Mouse (Mus musculus): ENCODE results near the gene Tbx15. TPM values are rescaled to one million over a fixed set of nuclear protein-coding genes. Genes with fewer than 3 reads are reported as not detected.

The Tbx15 gene
- polyA plus RNA-seq, 1 experiment: not detected

- no peak overlapping the region for H3K4me3 ChIP-seq (replicated peaks)
- TF ChIP-seq FLI1 (IDR thresholded peaks at IDR 0.05; ENCODE audit: low read length) (no peak), GATA1 (IDR thresholded peaks at IDR 0.05; ENCODE audit: borderline replicate concordance, low read length) (no peak)
- no peaks in the 10 kb centered on the region for H3K36me3 ChIP-seq (replicated peaks; ENCODE audit: low read length)
- peaks cover 60% of the 10 kb centered on the region for H3K27me3 ChIP-seq (replicated peaks)
- H3K9me3 ChIP-seq: peaks cover 9% of the 10 kb centered on the region
- H3K4me1 ChIP-seq: peaks cover 11% of the 10 kb centered on the region
Measured at GRCm38 (mm10) chr3:99263471-99263903, 23.3 kb downstream of the Tbx15 start.

- H3K9me3 ChIP-seq: peaks cover 17% of the 10 kb centered on the region
- H3K27me3 ChIP-seq (replicated peaks): peaks cover 56% of the 10 kb centered on the region
- no peak for TF ChIP-seq GATA1 (IDR thresholded peaks at IDR 0.05; ENCODE audit: borderline replicate concordance, low read length)
- no peak for TF ChIP-seq FLI1 (IDR thresholded peaks at IDR 0.05; ENCODE audit: low read length)
- H3K4me3 ChIP-seq (replicated peaks): peak overlapping the region; percentile 28
- no peaks in the 10 kb centered on the region for H3K36me3 ChIP-seq (replicated peaks; ENCODE audit: low read length)
- H3K4me1 ChIP-seq: peaks cover 11% of the 10 kb centered on the region
Measured at GRCm38 (mm10) chr3:99264695-99265094, 24.5 kb downstream of the Tbx15 start.

GRCm38 (mm10) chr3:99266752-99267303 is 26.6 kb downstream of the Tbx15 start:
- Histone ChIP-seq H3K4me1 (peaks cover 11% of the 10 kb centered on the region), H3K9me3 (peaks cover 17% of the 10 kb centered on the region), H3K27me3 (replicated peaks) (peaks cover 41% of the 10 kb centered on the region), H3K36me3 (replicated peaks; ENCODE audit: low read length) (no peaks in the 10 kb centered on the region), H3K4me3 (replicated peaks) (no peak overlapping the region)
- TF ChIP-seq FLI1 (IDR thresholded peaks at IDR 0.05; ENCODE audit: low read length): no peak
- TF ChIP-seq GATA1 (IDR thresholded peaks at IDR 0.05; ENCODE audit: borderline replicate concordance, low read length): no peak

DNA sequence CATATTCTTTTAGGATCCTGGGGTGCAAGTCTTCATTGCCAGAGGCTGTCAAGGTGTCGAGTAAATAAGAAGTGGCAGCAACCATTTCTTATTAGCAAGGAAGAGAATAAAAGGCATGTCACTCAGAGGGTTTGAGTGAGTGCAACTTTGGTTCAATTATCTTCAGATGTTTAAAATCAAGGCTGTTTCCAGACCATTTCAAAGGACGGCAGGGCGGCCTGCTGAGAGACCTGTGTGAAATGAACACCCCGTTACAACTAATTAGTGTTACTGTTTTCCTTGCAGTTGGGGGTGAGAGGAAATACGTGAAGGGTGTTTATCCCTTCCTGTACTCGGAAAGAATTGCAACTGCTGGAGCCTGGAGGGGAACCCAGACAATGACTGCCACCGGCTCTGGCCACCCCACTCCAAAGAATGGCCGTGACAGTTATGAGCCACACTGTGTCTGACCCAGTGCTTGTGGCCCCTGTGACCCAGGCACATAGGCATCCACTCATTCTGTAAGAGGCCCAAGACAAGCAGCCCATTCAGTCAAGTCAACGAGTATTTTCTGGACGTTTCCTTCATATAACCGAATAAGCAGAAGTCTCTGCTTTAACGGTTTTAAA is 37.9 kb downstream of the Tbx15 start:
- TF ChIP-seq FLI1 (IDR thresholded peaks at IDR 0.05; ENCODE audit: low read length): no peak
- no peak for TF ChIP-seq GATA1 (IDR thresholded peaks at IDR 0.05; ENCODE audit: borderline replicate concordance, low read length)
- Histone ChIP-seq H3K36me3 (replicated peaks; ENCODE audit: low read length) (no peaks in the 10 kb centered on the region), H3K4me3 (replicated peaks) (no peak overlapping the region), H3K27me3 (replicated peaks) (peaks cover 6% of the 10 kb centered on the region), H3K4me1 (no peaks in the 10 kb centered on the region), H3K9me3 (peaks cover 4% of the 10 kb centered on the region)

DNA sequence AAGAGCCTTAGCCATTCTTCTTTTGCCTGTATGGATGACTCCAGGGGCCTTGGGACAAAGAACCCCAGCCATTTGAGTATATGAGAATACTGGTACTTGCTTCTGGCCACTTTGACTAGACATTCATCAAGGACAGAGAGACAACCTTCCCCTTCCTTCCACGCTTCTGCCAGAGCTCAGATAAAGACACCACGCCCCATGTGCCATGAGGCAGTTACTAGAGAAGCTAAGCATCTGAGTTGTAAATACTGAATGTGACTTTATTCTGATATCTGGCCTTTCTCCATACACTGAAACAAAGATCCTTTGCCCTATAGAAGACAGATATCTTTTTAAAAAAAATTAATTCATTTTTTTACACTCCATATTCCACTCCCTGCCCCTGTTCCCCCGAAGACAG is 39.5 kb downstream of the Tbx15 start:
- Histone ChIP-seq H3K27me3 (replicated peaks) (peaks cover 6% of the 10 kb centered on the region), H3K36me3 (replicated peaks; ENCODE audit: low read length) (no peaks in the 10 kb centered on the region), H3K4me3 (replicated peaks) (no peak overlapping the region), H3K4me1 (no peaks in the 10 kb centered on the region), H3K9me3 (peaks cover 4% of the 10 kb centered on the region)
- TF ChIP-seq GATA1 (IDR thresholded peaks at IDR 0.05; ENCODE audit: borderline replicate concordance, low read length) (no peak), FLI1 (IDR thresholded peaks at IDR 0.05; ENCODE audit: low read length) (no peak)

DNA sequence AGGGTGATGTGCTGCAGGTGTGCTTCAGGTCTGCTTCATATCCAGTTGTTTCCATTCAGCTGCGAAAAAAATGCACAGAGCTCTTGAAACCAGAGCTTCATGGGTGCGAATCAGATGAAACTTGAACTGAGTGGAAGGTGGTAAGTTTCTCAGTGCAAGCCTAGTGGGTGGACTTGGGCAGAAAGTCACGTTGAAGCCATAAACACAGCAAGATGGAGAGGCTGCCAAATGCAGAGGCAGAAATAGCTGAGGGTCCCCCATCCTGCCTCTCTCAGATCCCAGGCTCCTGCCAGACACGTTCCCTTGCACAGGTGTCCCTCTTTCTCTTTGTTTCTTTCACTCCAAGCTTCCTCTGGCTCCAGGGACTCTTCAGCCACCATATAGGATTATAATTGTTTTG is 41.3 kb downstream of the Tbx15 start:
- peaks cover 4% of the 10 kb centered on the region for H3K9me3 ChIP-seq

DNA sequence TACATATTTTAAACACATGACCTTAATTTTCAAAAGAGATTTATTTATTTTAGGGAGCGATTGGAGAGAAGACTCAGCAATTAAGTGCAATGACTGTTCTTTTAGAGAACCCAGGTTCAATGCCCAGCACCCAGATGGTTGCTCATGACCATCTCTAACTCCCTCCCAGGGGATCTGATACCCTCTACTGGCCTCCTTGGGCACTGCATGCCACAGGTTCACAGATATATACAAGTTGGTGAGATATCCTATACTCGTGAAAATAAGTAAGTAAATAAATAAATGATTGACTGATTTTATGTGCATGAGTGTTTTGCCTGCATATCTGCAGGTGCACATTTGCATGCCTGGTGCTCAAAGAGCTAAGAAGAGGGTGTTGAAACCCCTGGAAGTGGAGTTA is 48.1 kb downstream of the Tbx15 start:
- TF ChIP-seq GATA1 (IDR thresholded peaks at IDR 0.05; ENCODE audit: borderline replicate concordance, low read length) (no peak), FLI1 (IDR thresholded peaks at IDR 0.05; ENCODE audit: low read length) (no peak)
- H3K36me3 ChIP-seq (replicated peaks; ENCODE audit: low read length): no peaks in the 10 kb centered on the region
- H3K4me1 ChIP-seq: no peaks in the 10 kb centered on the region
- H3K27me3 ChIP-seq (replicated peaks): no peaks in the 10 kb centered on the region
- H3K4me3 ChIP-seq (replicated peaks): no peak overlapping the region
- no peaks in the 10 kb centered on the region for H3K9me3 ChIP-seq

More for the DNA sequence above, 41.3 kb downstream of the Tbx15 start:
- H3K27me3 ChIP-seq (replicated peaks): peaks cover 6% of the 10 kb centered on the region
- H3K4me3 ChIP-seq (replicated peaks): no peak overlapping the region
- no peaks in the 10 kb centered on the region for H3K36me3 ChIP-seq (replicated peaks; ENCODE audit: low read length)
- no peak for TF ChIP-seq GATA1 (IDR thresholded peaks at IDR 0.05; ENCODE audit: borderline replicate concordance, low read length)
- no peaks in the 10 kb centered on the region for H3K4me1 ChIP-seq

DNA sequence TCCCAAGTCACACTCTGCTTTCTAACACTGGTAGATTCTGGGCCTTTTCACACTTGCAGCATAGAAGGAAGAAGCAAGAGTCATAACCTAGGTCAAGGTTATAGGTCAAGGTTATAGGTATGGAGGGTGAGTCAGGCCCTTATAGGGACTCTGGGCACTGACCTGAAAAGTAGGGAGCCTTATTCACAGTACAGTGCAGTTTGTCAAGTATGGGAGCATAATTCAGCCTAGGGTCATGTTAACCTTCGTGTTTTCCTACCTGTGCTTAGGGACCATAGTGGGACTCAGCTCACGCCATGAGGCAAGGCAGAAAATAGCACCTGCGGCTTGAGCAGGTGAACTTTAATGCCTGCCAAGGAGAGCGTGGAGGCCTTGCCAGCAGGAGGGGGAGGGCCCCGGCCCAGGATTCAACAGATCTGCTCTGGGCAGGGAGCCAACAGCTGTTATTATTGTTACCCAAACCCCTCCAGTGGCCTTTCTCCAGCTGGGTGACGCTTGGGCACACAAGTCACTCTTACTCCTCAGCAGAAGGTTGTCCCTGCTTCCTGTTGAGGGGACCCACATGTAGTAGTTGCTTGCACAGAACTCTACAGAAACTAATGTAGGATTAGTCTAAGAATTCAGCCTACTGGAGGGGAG is 50.0 kb downstream of the Tbx15 start:
- Histone ChIP-seq H3K27me3 (replicated peaks) (no peaks in the 10 kb centered on the region), H3K4me1 (no peaks in the 10 kb centered on the region), H3K36me3 (replicated peaks; ENCODE audit: low read length) (no peaks in the 10 kb centered on the region), H3K4me3 (replicated peaks) (no peak overlapping the region), H3K9me3 (no peaks in the 10 kb centered on the region)
- no peak for TF ChIP-seq GATA1 (IDR thresholded peaks at IDR 0.05; ENCODE audit: borderline replicate concordance, low read length)
- TF ChIP-seq FLI1 (IDR thresholded peaks at IDR 0.05; ENCODE audit: low read length): no peak

DNA sequence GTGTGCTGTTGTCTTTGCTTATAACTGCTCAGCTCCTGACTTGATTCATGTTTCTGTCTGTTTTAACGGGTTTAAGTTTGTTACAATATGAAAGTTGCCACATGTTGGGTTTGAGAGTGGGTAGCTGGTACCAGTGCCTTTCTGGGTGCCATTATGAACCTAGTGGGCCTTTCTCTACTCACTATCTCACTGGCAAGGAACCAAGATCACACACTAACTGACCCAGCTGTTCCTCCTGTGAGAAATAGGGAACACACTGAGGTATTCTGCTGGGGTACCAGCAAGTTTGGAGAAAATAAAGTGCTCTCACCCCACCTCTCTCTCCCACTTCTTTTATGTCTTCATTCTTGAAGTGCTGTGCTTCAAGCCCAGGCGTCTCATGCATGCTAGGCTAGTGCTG is 50.7 kb downstream of the Tbx15 start:
- TF ChIP-seq FLI1 (IDR thresholded peaks at IDR 0.05; ENCODE audit: low read length) (no peak), GATA1 (IDR thresholded peaks at IDR 0.05; ENCODE audit: borderline replicate concordance, low read length) (no peak)

DNA sequence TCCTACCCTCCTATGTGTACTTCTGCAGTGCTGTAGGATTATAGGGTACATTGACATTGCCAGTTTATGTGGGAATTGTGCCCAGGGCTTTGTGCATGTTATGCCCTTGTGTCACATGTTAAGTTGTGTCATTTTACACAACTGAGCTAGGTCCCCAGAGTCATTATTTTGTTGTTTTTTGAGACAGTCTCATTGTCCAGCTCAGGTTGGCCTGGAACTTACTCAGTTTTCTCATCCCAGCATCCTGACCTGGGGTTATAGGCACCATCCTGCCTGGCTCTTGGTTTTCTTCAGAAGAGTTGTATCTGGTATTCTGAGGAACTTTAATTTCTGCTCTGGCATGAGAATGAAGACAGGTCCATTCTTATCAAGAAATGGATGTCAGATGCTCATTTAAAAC is 51.2 kb downstream of the Tbx15 start:
- H3K9me3 ChIP-seq: no peaks in the 10 kb centered on the region
- H3K36me3 ChIP-seq (replicated peaks; ENCODE audit: low read length): no peaks in the 10 kb centered on the region
- no peaks in the 10 kb centered on the region for H3K27me3 ChIP-seq (replicated peaks)
- no peaks in the 10 kb centered on the region for H3K4me1 ChIP-seq
- no peak overlapping the region for H3K4me3 ChIP-seq (replicated peaks)
- TF ChIP-seq FLI1 (IDR thresholded peaks at IDR 0.05; ENCODE audit: low read length) (no peak), GATA1 (IDR thresholded peaks at IDR 0.05; ENCODE audit: borderline replicate concordance, low read length) (no peak)

More for the DNA sequence above, 50.7 kb downstream of the Tbx15 start:
- Histone ChIP-seq H3K4me3 (replicated peaks) (no peak overlapping the region), H3K36me3 (replicated peaks; ENCODE audit: low read length) (no peaks in the 10 kb centered on the region), H3K9me3 (no peaks in the 10 kb centered on the region), H3K27me3 (replicated peaks) (no peaks in the 10 kb centered on the region), H3K4me1 (no peaks in the 10 kb centered on the region)

Measured in megakaryocyte, embryonic 14.5 days (primary cell).